Mouse (Mus musculus) hindbrain, embryonic 13.5 days (tissue): ENCODE data around the gene Aqp11. TPM values are rescaled to one million over a fixed set of nuclear protein-coding genes. Genes with fewer than 3 reads are reported as not detected.
A peak's percentile ranks its signal among the peaks of the same experiment; 100 is the strongest.

Experiments
- ATAC-seq: fragments of 200-750 bp; cut with Nextera tagmentation; 2 replicates; pipeline ENCODE4 v1.8.0; 2017; ENCODE audit warnings: moderate TSS enrichment; ENCODE audit not compliant: low FRiP score
- H3K27ac ChIP-seq: fragments of 300-500 bp; sonication (generic); 2 replicates; pipeline ENCODE4 v1.5.1; 2015; ENCODE audit warnings: inconsistent platforms, mild to moderate bottlenecking, moderate library complexity
- H3K27me3 ChIP-seq: fragments of 300-500 bp; sonication (generic); 2 replicates; pipeline ENCODE4 v1.6.1; 2015; ENCODE audit warnings: mild to moderate bottlenecking, inconsistent platforms
- H3K36me3 ChIP-seq: fragments of 300-500 bp; sonication (generic); 2 replicates; pipeline ENCODE4 v1.6.1; 2015; ENCODE audit warnings: mild to moderate bottlenecking, inconsistent platforms
- H3K4me1 ChIP-seq: fragments of 300-500 bp; sonication (generic); replicated peaks from 2 replicates; pipeline ENCODE4 v1.6.1; 2015; ENCODE audit warnings: inconsistent platforms
- H3K4me2 ChIP-seq: fragments of 300-500 bp; sonication (generic); 2 replicates; pipeline ENCODE4 v1.6.1; 2015; ENCODE audit warnings: inconsistent platforms, mild to moderate bottlenecking, moderate library complexity
- H3K4me3 ChIP-seq: fragments of 300-500 bp; sonication (generic); 2 replicates; pipeline ENCODE4 v1.5.1; 2015; ENCODE audit warnings: mild to moderate bottlenecking, inconsistent platforms
- H3K9ac ChIP-seq: fragments of 300-500 bp; sonication (generic); 2 replicates; pipeline ENCODE4 v1.6.1; 2015; ENCODE audit warnings: mild to moderate bottlenecking, inconsistent platforms
- H3K9me3 ChIP-seq: fragments of 300-500 bp; sonication (generic); 2 replicates; pipeline ENCODE4 v1.6.1; 2016; ENCODE audit warnings: inconsistent platforms
- WGBS: fragments of 180-500 bp; shearing (Covaris S2); methylation state at CpG from one replicate; pipeline ENCODE4 v1.1.7; 2015; 5-methylcytosine and 5-hydroxymethylcytosine counted together
- polyA plus RNA-seq: library from polyadenylated mRNA; unstranded; fragments of >200 nt; fragmentation: Nextera tagmentation; extraction: Ambion mirVana; gene quantifications from 2 replicates; pipeline ENCODE4 v1.2.1, GENCODE M21; 2015

The Aqp11 gene
- polyA plus RNA-seq, 1 experiment from 2014 or later: 15.1 TPM

DNA sequence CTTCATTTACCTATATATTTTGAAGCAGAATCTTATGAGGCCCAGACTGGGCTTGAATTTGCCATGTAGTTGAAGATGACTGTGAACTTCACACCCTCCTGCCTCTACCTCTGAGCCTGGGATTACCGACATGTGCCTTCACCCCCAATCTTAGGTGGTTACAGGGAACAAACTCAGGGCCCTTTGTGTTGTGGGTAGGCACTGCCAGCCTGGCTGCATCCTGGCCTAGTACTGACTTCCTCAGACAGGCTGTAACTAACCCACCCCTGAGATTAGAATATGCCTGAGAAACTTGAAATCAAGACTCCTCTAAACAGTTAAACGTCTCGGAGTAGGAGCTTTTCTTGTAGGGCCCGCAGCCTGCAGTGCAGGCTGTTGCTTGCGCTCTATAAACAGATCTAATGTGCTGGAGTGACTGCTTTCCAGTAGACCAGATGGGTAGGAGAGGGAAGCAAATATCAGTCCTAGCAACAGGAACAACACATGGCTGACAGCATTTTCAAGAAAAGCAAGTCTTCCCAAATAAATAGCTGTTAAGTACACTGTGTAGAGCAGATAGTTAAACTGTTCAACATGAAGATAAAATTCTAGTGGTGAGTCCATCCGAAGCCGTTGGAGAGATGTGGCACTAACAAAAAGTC is 15.7 kb downstream of the Aqp11 start:
- Histone ChIP-seq H3K9me3 (no peaks in the 10 kb centered on the region), H3K4me1 (no peaks in the 10 kb centered on the region), H3K27me3 (no peaks in the 10 kb centered on the region), H3K4me2 (no peak overlapping the region), H3K9ac (no peak overlapping the region), H3K36me3 (peaks cover 59% of the 10 kb centered on the region), H3K27ac (no peak overlapping the region), H3K4me3 (no peak overlapping the region)
- 92% methylated on average over 7 of the region's 7 CpGs for WGBS
- ATAC-seq: no peak

DNA sequence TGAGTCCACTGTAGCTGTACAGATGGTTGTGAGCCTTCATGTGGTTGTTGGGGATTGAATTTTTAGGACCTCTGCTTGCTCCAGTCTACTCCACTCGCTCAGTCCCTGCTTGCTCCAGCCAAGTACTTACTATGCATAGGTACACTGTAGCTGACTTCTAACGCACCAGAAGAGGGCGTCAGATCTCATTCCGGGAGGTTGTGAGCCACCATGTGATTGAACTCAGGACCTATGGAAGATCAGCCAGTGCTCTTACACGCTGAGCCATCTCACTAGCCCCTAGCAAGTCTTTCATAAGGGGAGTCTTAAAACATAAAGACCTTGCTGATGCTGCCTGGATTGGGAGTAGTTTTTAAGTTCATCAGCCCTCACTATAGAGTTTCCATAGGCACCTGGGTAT is 18.0 kb downstream of the Aqp11 start:
- H3K9ac ChIP-seq: no peak overlapping the region
- no peaks in the 10 kb centered on the region for H3K4me1 ChIP-seq
- H3K36me3 ChIP-seq: peaks cover 67% of the 10 kb centered on the region
- H3K27ac ChIP-seq: no peak overlapping the region
- 90% methylated on average over 5 of the region's 5 CpGs for WGBS
- H3K27me3 ChIP-seq: no peaks in the 10 kb centered on the region
- no peaks in the 10 kb centered on the region for H3K9me3 ChIP-seq
- no peak for ATAC-seq
- no peak overlapping the region for H3K4me2 ChIP-seq
- H3K4me3 ChIP-seq: no peak overlapping the region

DNA sequence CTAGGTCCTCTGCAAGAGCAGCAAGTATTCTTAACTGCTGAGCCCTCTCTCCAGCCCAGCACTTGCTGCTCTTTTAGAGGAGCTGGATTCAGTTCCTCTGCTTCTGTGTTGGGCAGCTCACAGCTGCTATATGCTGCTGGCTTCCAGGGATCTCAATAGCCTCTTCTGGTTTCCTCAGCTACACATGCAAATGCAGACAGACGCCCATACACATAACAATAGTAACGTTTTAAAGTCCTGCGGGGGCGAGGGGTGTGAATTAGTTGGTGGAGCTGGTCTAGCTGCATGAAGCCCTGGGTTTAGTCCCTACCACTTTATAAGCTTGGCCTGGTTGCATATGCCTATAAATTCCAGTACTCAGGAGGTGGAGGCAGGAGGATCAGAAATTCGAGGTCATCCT is 19.0 kb downstream of the Aqp11 start:
- peaks cover 77% of the 10 kb centered on the region for H3K36me3 ChIP-seq
- 63% methylated on average over 5 of the region's 5 CpGs for WGBS
- no peak for ATAC-seq

DNA sequence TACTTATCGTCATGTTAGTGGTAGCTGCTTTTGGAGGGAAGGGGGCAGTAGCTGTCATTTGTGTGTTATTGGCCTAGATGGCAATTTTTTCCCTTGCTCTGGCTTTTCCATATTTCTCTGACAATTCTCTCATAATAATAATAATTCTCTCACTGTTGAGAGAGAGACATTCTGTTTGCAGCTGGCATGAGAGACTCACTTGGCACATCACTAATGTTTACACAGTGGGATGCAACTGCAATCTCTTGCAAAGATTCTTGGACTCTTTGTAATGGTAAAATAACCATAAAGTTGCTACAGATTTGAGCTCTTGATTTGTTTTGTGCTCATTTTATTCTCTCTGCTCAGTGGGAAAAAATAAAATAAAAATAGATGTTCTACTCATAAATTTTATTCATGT is 20.8 kb downstream of the Aqp11 start:
- H3K36me3 ChIP-seq: peaks cover 84% of the 10 kb centered on the region
- no peak overlapping the region for H3K4me2 ChIP-seq

More for the DNA sequence above, 19.0 kb downstream of the Aqp11 start:
- no peaks in the 10 kb centered on the region for H3K4me1 ChIP-seq
- no peaks in the 10 kb centered on the region for H3K27me3 ChIP-seq
- H3K4me2 ChIP-seq: no peak overlapping the region
- no peak overlapping the region for H3K4me3 ChIP-seq
- no peak overlapping the region for H3K9ac ChIP-seq
- no peak overlapping the region for H3K27ac ChIP-seq
- 0 out of 2 replicates have a peak, but pooled peaks cover 6% of the 10 kb centered on the region for H3K9me3 ChIP-seq

DNA sequence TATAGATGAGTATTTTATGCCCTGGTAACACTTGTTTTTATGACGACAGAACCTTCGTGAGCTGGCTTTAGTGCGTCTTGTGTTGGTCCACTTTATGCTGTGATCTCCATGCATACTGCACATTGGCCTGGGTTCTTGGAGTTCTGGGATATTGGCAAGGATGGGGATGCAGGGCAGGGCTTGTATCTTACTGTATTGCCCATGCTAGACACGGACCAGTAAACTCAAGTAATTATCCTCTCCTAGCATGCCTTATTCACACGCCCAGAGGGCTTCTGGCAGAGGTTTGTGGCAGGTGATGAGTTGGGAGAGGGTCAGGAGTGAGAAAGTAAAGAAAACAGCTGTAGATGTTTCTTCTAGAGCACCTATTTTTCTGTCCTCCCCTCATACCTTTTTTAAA is 23.4 kb downstream of the Aqp11 start:
- no peaks in the 10 kb centered on the region for H3K4me1 ChIP-seq
- peaks cover 77% of the 10 kb centered on the region for H3K36me3 ChIP-seq
- H3K9ac ChIP-seq: no peak overlapping the region
- H3K27me3 ChIP-seq: no peaks in the 10 kb centered on the region
- 96% methylated on average over 5 of the region's 5 CpGs for WGBS
- ATAC-seq: no peak
- H3K27ac ChIP-seq: no peak overlapping the region
- H3K4me3 ChIP-seq: no peak overlapping the region
- H3K9me3 ChIP-seq: 0 out of 2 replicates have a peak, but pooled peaks cover 6% of the 10 kb centered on the region
- no peak overlapping the region for H3K4me2 ChIP-seq

More for the DNA sequence above, 20.8 kb downstream of the Aqp11 start:
- Histone ChIP-seq H3K4me3 (no peak overlapping the region), H3K27ac (no peak overlapping the region), H3K27me3 (no peaks in the 10 kb centered on the region), H3K9ac (no peak overlapping the region), H3K9me3 (0 out of 2 replicates have a peak, but pooled peaks cover 6% of the 10 kb centered on the region), H3K4me1 (no peaks in the 10 kb centered on the region)
- no peak for ATAC-seq
- 90% methylated on average over 1 of the region's 1 CpGs for WGBS

DNA sequence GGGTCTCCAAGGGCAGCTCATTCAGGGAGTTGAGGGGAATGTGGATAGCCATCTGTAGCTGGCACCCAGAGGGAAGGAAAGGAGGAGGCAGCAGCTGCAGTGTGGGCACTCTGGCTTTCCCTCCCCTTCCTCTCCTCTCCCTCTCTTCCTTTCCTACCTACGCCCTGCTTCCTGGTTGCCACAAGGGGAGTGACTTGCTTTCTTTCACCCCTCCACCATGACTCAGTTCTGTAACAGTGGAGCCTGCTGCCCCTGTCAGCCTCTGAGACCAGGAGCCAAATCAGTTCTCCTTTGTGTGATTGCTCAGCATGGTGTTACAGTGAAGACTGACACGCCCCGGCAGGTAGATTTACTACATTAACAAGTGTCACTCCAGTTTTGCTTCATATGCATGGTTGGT is 28.9 kb downstream of the Aqp11 start:
- H3K9me3 ChIP-seq: no peaks in the 10 kb centered on the region
- peaks cover 27% of the 10 kb centered on the region for H3K36me3 ChIP-seq
- H3K4me2 ChIP-seq: no peak overlapping the region
- no peak for ATAC-seq
- no peak overlapping the region for H3K4me3 ChIP-seq
- 90% methylated on average over 3 of the region's 3 CpGs for WGBS
- H3K9ac ChIP-seq: no peak overlapping the region
- H3K4me1 ChIP-seq: 0 out of 2 replicates have a peak, but pooled peaks cover 2% of the 10 kb centered on the region
- H3K27ac ChIP-seq: no peak overlapping the region
- no peaks in the 10 kb centered on the region for H3K27me3 ChIP-seq

DNA sequence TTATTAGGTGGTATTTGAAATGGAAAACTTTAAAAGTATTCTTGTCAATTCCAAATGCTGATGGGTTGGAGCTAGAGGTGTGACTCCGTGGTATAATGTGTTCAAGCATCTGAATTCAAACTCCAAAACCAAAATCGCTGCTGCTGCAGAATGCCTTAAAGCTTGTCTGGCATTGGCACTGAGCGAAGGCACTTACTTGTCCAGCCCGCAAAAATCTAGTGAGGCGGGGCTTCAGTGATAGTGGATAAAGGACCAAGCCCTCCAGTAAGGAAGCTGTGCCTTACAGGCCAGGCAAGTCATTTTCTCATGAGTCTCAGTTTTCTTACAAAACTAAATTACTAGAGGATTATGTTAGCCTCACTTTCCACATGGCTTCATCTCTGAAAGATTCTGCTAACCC is 30.3 kb downstream of the Aqp11 start:
- Histone ChIP-seq H3K4me1 (0 out of 2 replicates have a peak, but pooled peaks cover 2% of the 10 kb centered on the region), H3K9me3 (no peaks in the 10 kb centered on the region), H3K9ac (no peak overlapping the region), H3K4me2 (no peak overlapping the region), H3K4me3 (no peak overlapping the region), H3K36me3 (peaks cover 17% of the 10 kb centered on the region), H3K27me3 (no peaks in the 10 kb centered on the region), H3K27ac (no peak overlapping the region)
- no peak for ATAC-seq
- 95% methylated on average over 5 of the region's 5 CpGs for WGBS

DNA sequence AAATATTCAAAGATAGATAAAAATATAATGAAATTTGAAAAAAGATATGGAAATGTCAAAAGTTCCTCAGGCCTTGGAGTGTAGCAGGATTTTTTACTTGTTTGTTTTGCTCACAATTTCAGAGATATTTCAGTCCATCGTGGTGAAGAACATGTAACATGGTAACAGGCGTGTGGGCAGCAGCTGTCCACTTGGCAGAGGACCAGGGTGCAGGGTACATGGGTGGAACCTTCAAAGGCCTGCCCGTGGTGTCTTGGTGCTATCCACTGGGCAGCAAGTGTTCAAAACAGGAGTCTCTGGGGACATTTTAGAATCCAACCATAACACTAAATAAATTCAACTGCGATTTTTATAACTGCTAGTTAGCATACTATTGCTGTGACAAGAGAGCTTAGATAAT is 31.0 kb downstream of the Aqp11 start:
- Histone ChIP-seq H3K27me3 (no peaks in the 10 kb centered on the region), H3K4me1 (0 out of 2 replicates have a peak, but pooled peaks cover 2% of the 10 kb centered on the region), H3K9me3 (no peaks in the 10 kb centered on the region), H3K9ac (no peak overlapping the region), H3K4me2 (no peak overlapping the region), H3K36me3 (peaks cover 11% of the 10 kb centered on the region), H3K4me3 (no peak overlapping the region), H3K27ac (no peak overlapping the region)
- 83% methylated on average over 4 of the region's 4 CpGs for WGBS
- ATAC-seq: no peak

DNA sequence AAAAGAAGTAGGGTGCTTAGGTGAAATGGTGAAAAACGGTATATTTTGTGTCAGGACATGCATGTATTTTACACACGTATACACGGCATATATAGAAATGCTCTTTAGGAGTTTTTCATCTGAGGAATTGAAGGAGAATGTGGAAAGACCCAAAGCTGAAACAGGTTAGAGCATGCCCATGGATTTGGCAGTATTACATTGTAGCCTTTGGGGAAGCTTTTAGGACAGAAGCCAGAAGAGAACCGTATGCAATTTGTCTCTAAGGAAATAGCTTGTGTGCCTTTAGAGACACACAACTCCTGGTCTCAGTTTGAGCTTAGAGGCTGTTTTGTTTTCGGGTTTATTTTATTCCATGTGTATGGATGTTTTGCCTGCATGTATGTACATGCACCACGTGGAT is 37.0 kb downstream of the Aqp11 start:
- no peak for ATAC-seq
- no peak overlapping the region for H3K4me2 ChIP-seq
- H3K9me3 ChIP-seq: no peaks in the 10 kb centered on the region
- H3K27me3 ChIP-seq: no peaks in the 10 kb centered on the region
- no peak overlapping the region for H3K27ac ChIP-seq
- H3K9ac ChIP-seq: no peak overlapping the region
- peaks cover 13% of the 10 kb centered on the region for H3K4me1 ChIP-seq
- WGBS: 87% methylated on average over 6 of the region's 6 CpGs
- no peak overlapping the region for H3K4me3 ChIP-seq
- H3K36me3 ChIP-seq: peaks cover 23% of the 10 kb centered on the region

DNA sequence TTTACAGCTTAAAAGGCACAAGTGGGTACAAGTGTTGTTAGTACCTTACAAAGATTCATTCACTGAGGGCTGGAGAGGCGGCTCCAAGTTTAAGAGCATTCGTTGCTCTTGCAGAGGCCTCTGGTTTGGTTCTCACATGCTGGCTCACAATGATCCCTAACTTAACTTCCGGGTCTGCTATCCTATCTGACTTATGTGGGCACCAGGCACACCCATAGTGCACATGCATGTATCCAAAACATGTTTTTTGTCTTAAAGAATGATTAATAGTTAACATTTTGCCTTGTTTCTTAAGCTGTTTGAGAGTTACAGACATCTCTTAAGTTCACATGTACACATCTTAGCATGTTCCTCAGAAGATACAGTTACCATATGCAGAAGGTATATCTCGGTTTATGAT is 37.9 kb downstream of the Aqp11 start:
- no peak overlapping the region for H3K27ac ChIP-seq
- H3K36me3 ChIP-seq: peaks cover 20% of the 10 kb centered on the region
- WGBS: 97% methylated on average over 4 of the region's 4 CpGs
- H3K4me3 ChIP-seq: no peak overlapping the region
- H3K9ac ChIP-seq: no peak overlapping the region
- H3K4me1 ChIP-seq: peaks cover 19% of the 10 kb centered on the region
- H3K9me3 ChIP-seq: no peaks in the 10 kb centered on the region
- H3K4me2 ChIP-seq: no peak overlapping the region
- no peaks in the 10 kb centered on the region for H3K27me3 ChIP-seq
- ATAC-seq: no peak

DNA sequence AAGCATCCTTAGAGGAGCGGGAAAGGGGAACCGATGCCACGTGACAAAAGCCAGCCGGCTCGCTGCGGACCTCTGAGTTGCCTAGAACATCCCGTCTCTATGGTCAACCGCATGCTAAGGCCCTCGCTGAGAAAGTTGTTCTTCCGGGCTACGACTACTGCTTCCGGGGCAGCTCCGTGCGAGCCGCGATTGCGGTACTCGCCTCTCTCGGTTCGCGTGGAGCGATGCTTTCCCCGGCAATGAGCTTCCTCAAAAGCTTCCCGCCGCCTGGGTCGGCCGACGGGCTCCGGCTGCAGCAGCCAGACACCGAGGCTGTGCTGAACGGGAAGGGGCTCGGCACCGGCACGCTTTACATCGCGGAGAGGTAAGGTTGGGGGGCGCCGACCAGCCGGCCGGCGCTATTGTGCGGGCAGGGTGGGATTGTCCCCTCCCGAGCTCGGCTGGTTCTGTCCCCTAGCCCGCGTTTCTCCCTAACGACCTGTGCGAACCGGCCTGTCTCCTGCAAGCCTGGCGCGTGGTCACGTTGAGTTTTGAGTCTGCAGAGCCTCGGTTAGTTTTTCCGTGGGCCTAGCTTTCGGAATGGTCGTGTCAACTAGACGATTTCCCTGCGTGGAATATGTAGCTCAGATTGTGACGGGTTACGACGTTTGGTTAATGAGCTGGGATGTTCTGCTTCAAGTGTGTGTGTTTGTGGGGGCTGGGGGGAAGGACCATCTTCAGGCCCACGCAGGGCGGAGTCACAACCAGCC is 41.4 kb downstream of the Aqp11 start, which contains the start of gene Clns1a:
Clns1a (plus strand) TSS at position 129 of the 749 bp plus-strand sequence.
- Histone ChIP-seq H3K4me1 (peaks cover 19% of the 10 kb centered on the region), H3K9ac (peak within 1 kb of the TSS; percentile 93), H3K27ac (peak within 1 kb of the TSS; percentile 88), H3K4me2 (peak within 1 kb of the TSS; percentile 86), H3K27me3 (no peaks in the 10 kb centered on the region), H3K4me3 (peak within 1 kb of the TSS; percentile 99), H3K36me3 (peaks cover 20% of the 10 kb centered on the region), H3K9me3 (no peaks in the 10 kb centered on the region)
- ATAC-seq: peak; percentile 99
- WGBS: under 1% methylated on average over 63 of the region's 63 CpGs

DNA sequence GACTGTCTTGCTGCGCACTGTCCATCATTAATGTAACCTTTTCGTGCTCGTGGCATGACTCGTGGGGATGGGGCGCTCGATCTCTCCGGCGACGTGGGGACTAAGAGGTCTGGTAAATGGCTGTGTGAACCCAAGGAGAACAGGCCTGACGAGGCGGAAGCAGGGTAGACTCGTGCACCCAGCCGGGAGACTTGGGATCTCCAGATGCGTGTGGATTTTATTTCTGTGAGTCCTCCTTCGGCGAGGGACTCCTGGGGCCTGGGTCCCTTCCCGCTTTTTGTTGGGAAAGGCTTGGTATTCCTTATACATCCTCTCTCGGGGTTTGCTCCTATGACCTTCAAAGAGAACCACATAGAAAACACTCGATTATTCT is 42.0 kb downstream of the Aqp11 start:
- Histone ChIP-seq H3K27me3 (no peaks in the 10 kb centered on the region), H3K36me3 (peaks cover 20% of the 10 kb centered on the region), H3K9ac (peak overlapping the region; percentile 93), H3K27ac (peak overlapping the region; percentile 88), H3K9me3 (no peaks in the 10 kb centered on the region), H3K4me3 (peak overlapping the region; percentile 99), H3K4me1 (peaks cover 19% of the 10 kb centered on the region), H3K4me2 (peak overlapping the region; percentile 86)
- ATAC-seq: peak; percentile 88
- WGBS: 36% methylated on average over 19 of the region's 19 CpGs
